Mouse (Mus musculus): ENCODE measurements around the gene Birc6. TPM values are rescaled to one million over a fixed set of nuclear protein-coding genes. Genes with fewer than 3 reads are reported as not detected.

Birc6 gene
- polyA plus RNA-seq, 1 experiment, result 103 TPM

DNA sequence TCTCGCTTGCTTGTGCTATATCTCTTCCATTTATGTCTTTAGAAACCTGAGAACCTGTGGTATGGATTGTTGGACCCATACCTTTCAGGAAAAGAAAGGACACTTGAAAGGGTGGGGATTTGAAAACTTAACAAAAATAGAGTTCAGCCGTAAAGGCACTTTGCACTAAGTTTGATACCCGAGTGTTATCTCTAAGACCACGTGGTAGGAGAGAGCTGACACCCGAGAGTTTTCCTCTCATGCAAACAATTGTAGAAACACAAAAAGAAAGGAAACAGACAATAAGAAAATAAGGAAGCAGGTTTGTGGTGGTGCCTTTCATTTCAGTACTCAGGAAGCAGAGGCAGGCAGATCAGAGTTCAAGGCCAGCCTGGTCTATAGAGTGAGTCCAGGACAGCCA lies 26.0 kb downstream of the Birc6 start:
- peaks cover 8% of the 10 kb centered on the region for H3K36me3 ChIP-seq (ENCODE audit: control insufficient read depth, insufficient read depth, low read length)
- H3K27me3 ChIP-seq (ENCODE audit: control insufficient read depth, insufficient read depth, low read length), result no peaks in the 10 kb centered on the region
- H3K27ac ChIP-seq (ENCODE audit: insufficient read depth, low read length), result no peak overlapping the region
- H3K4me1 ChIP-seq (ENCODE audit: control insufficient read depth, insufficient read depth, insufficient read length), result no peaks in the 10 kb centered on the region
- 69% methylated on average over 5 of the region's 5 CpGs for WGBS
- no peak overlapping the region for H3K4me3 ChIP-seq (ENCODE audit: extremely low read depth, insufficient read depth, insufficient read length)
- no peak for TF ChIP-seq POLR2A (IDR thresholded peaks at IDR 0.05; ENCODE audit: low read depth, low read length)
- no peak for TF ChIP-seq CTCF (IDR thresholded peaks at IDR 0.05; ENCODE audit: extremely low read depth, insufficient read depth, insufficient read length, insufficient replicate concordance)
- DNase-seq (ENCODE audit: low read depth in 1 of 2, low spot score in 2 of 2), result no peak

DNA sequence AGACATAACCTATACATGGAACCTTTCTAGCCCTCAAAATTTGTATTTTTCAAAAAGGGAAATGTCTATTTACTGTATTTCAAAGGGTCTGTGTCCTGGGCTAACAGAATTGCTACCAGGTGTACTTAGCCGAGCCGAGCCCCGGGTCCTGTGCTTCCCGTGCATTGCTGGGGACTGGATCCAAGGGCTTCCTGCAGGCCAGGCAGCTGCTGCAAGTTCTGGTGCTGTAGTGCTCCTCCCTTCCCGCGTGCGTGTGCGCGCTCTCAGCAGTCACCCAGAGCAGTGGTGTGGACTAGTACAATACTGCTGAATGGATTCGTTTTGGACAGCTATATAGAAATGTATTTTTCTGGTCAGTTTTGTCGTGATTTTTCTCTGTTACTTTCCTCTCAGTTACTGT lies 31.8 kb downstream of the Birc6 start:
- no peak for TF ChIP-seq CTCF (IDR thresholded peaks at IDR 0.05; ENCODE audit: extremely low read depth, insufficient read depth, insufficient read length, insufficient replicate concordance)
- TF ChIP-seq POLR2A (IDR thresholded peaks at IDR 0.05; ENCODE audit: low read depth, low read length), result no peak
- WGBS, result 95% methylated on average over 11 of the region's 11 CpGs

GRCm38 (mm10) chr17:74564151-74564550 lies 36.1 kb downstream of the Birc6 start:
- Histone ChIP-seq H3K27me3 (ENCODE audit: control insufficient read depth, insufficient read depth, low read length) (no peaks in the 10 kb centered on the region), H3K4me1 (ENCODE audit: control insufficient read depth, insufficient read depth, insufficient read length) (no peaks in the 10 kb centered on the region), H3K27ac (ENCODE audit: insufficient read depth, low read length) (no peak overlapping the region), H3K4me3 (ENCODE audit: extremely low read depth, insufficient read depth, insufficient read length) (no peak overlapping the region), H3K36me3 (ENCODE audit: control insufficient read depth, insufficient read depth, low read length) (peaks cover 14% of the 10 kb centered on the region)
- DNase-seq (ENCODE audit: low read depth in 1 of 2, low spot score in 2 of 2), result no peak
- TF ChIP-seq CTCF (IDR thresholded peaks at IDR 0.05; ENCODE audit: extremely low read depth, insufficient read depth, insufficient read length, insufficient replicate concordance), result no peak
- no peak for TF ChIP-seq POLR2A (IDR thresholded peaks at IDR 0.05; ENCODE audit: low read depth, low read length)

More for the DNA sequence above, 31.8 kb downstream of the Birc6 start:
- Histone ChIP-seq H3K36me3 (ENCODE audit: control insufficient read depth, insufficient read depth, low read length) (peaks cover 12% of the 10 kb centered on the region), H3K27ac (ENCODE audit: insufficient read depth, low read length) (no peak overlapping the region), H3K4me1 (ENCODE audit: control insufficient read depth, insufficient read depth, insufficient read length) (no peaks in the 10 kb centered on the region), H3K4me3 (ENCODE audit: extremely low read depth, insufficient read depth, insufficient read length) (no peak overlapping the region), H3K27me3 (ENCODE audit: control insufficient read depth, insufficient read depth, low read length) (no peaks in the 10 kb centered on the region)
- DNase-seq (ENCODE audit: low read depth in 1 of 2, low spot score in 2 of 2), result no peak

DNA sequence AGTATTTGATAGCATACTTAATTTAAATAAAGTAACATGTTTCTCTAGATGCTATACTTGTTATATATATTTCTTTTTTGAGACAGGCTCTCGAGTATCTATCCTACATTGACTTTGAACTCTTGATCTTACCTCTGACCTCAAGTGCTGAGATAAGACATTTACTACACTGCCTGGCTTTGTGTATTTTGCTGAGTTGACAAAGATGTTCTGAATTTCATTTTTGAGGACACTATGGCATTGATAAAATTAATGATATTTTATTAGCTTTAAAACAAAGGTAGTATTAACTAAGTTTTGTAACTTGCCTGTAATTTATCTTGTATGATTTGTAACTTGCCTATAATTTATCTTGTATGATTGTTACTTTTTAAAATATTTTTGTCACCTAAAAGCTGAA lies 41.1 kb downstream of the Birc6 start:
- peaks cover 5% of the 10 kb centered on the region for H3K36me3 ChIP-seq (ENCODE audit: control insufficient read depth, insufficient read depth, low read length)
- H3K27ac ChIP-seq (ENCODE audit: insufficient read depth, low read length), result no peak overlapping the region
- no peak for DNase-seq (ENCODE audit: low read depth in 1 of 2, low spot score in 2 of 2)
- H3K4me1 ChIP-seq (ENCODE audit: control insufficient read depth, insufficient read depth, insufficient read length), result no peaks in the 10 kb centered on the region
- no peaks in the 10 kb centered on the region for H3K27me3 ChIP-seq (ENCODE audit: control insufficient read depth, insufficient read depth, low read length)
- no peak for TF ChIP-seq POLR2A (IDR thresholded peaks at IDR 0.05; ENCODE audit: low read depth, low read length)
- WGBS, result 86% methylated on average over 1 of the region's 1 CpGs
- no peak overlapping the region for H3K4me3 ChIP-seq (ENCODE audit: extremely low read depth, insufficient read depth, insufficient read length)

- no peak overlapping the region for H3K4me3 ChIP-seq (ENCODE audit: extremely low read depth, insufficient read depth, insufficient read length)
- TF ChIP-seq CTCF (IDR thresholded peaks at IDR 0.05; ENCODE audit: extremely low read depth, insufficient read depth, insufficient read length, insufficient replicate concordance) (no peak), POLR2A (IDR thresholded peaks at IDR 0.05; ENCODE audit: low read depth, low read length) (no peak)
- no peak for DNase-seq (ENCODE audit: low read depth in 1 of 2, low spot score in 2 of 2)
- 80% methylated on average over 1 of the region's 1 CpGs for WGBS
- H3K4me1 ChIP-seq (ENCODE audit: control insufficient read depth, insufficient read depth, insufficient read length), result no peaks in the 10 kb centered on the region
- H3K36me3 ChIP-seq (ENCODE audit: control insufficient read depth, insufficient read depth, low read length), result peaks cover 9% of the 10 kb centered on the region
- H3K27me3 ChIP-seq (ENCODE audit: control insufficient read depth, insufficient read depth, low read length), result no peaks in the 10 kb centered on the region
- no peak overlapping the region for H3K27ac ChIP-seq (ENCODE audit: insufficient read depth, low read length)
These were observed 42.5 kb downstream of the Birc6 start for GRCm38 (mm10) chr17:74570585-74570984.

GRCm38 (mm10) chr17:74577173-74577572 lies 49.1 kb downstream of the Birc6 start:
- WGBS, result 79% methylated on average over 5 of the region's 5 CpGs
- H3K27me3 ChIP-seq (ENCODE audit: control insufficient read depth, insufficient read depth, low read length), result no peaks in the 10 kb centered on the region

DNA sequence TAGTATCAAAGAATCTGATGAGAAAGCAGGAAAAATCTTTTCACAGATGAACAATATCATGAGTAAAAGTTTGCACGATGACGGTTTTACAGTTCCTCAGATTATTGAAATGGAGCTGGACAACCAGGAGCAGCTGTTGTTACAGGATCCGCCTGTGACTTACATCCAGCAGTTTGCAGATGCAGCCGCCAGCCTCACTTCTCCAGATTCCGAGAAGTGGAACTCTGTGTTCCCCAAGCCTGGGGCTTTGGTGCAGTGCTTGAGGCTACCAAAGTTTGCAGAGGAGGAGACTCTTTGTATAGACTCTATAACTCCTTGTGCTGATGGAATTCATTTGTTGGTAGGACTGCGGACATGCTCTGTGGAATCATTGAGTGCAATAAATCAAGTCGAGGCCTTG lies 51.5 kb downstream of the Birc6 start:
- WGBS, result 95% methylated on average over 7 of the region's 7 CpGs
- no peaks in the 10 kb centered on the region for H3K4me1 ChIP-seq (ENCODE audit: control insufficient read depth, insufficient read depth, insufficient read length)
- no peak overlapping the region for H3K27ac ChIP-seq (ENCODE audit: insufficient read depth, low read length)
- no peak for TF ChIP-seq POLR2A (IDR thresholded peaks at IDR 0.05; ENCODE audit: low read depth, low read length)
- no peak for TF ChIP-seq CTCF (IDR thresholded peaks at IDR 0.05; ENCODE audit: extremely low read depth, insufficient read depth, insufficient read length, insufficient replicate concordance)
- H3K27me3 ChIP-seq (ENCODE audit: control insufficient read depth, insufficient read depth, low read length), result no peaks in the 10 kb centered on the region
- peaks cover 19% of the 10 kb centered on the region for H3K36me3 ChIP-seq (ENCODE audit: control insufficient read depth, insufficient read depth, low read length)
- no peak for DNase-seq (ENCODE audit: low read depth in 1 of 2, low spot score in 2 of 2)
- no peak overlapping the region for H3K4me3 ChIP-seq (ENCODE audit: extremely low read depth, insufficient read depth, insufficient read length)

More at GRCm38 (mm10) chr17:74577173-74577572, 49.1 kb downstream of the Birc6 start:
- no peak for DNase-seq (ENCODE audit: low read depth in 1 of 2, low spot score in 2 of 2)
- no peak for TF ChIP-seq POLR2A (IDR thresholded peaks at IDR 0.05; ENCODE audit: low read depth, low read length)
- TF ChIP-seq CTCF (IDR thresholded peaks at IDR 0.05; ENCODE audit: extremely low read depth, insufficient read depth, insufficient read length, insufficient replicate concordance), result no peak
- no peaks in the 10 kb centered on the region for H3K4me1 ChIP-seq (ENCODE audit: control insufficient read depth, insufficient read depth, insufficient read length)
- no peak overlapping the region for H3K4me3 ChIP-seq (ENCODE audit: extremely low read depth, insufficient read depth, insufficient read length)
- peaks cover 22% of the 10 kb centered on the region for H3K36me3 ChIP-seq (ENCODE audit: control insufficient read depth, insufficient read depth, low read length)
- no peak overlapping the region for H3K27ac ChIP-seq (ENCODE audit: insufficient read depth, low read length)

Data from spleen, adult 2 months (tissue).